Mouse (Mus musculus): Measurements from ENCODE around the gene Mtnr1b.

The Mtnr1b gene

GRCm38 (mm10) chr9:15874506-15875160, at the start of gene Mtnr1b:
Mtnr1b (minus strand) TSS chr9:15874556.
- no peak for DNase-seq

GRCm38 (mm10) chr9:15920271-15920670, 45.9 kb upstream of the Mtnr1b start:
- DNase-seq, result no peak

GRCm38 (mm10) chr9:15919373-15920005, 45.1 kb upstream of the Mtnr1b start:
- peak; percentile 25 for DNase-seq

- DNase-seq, result no peak
Measured at GRCm38 (mm10) chr9:15916600-15916999, 42.2 kb upstream of the Mtnr1b start.

GRCm38 (mm10) chr9:15912735-15913134, 38.4 kb upstream of the Mtnr1b start:
- no peak for DNase-seq

GRCm38 (mm10) chr9:15909397-15910113, 35.2 kb upstream of the Mtnr1b start:
- DNase-seq, result no peak

GRCm38 (mm10) chr9:15903948-15904750, 29.8 kb upstream of the Mtnr1b start:
- DNase-seq, result no peak

GRCm38 (mm10) chr9:15898112-15898511, 23.8 kb upstream of the Mtnr1b start:
- no peak for DNase-seq

GRCm38 (mm10) chr9:15886756-15887155, 12.4 kb upstream of the Mtnr1b start:
- no peak for DNase-seq

GRCm38 (mm10) chr9:15880754-15881153, 6.4 kb upstream of the Mtnr1b start:
- no peak for DNase-seq

GRCm38 (mm10) chr9:15880160-15880603, 5.8 kb upstream of the Mtnr1b start:
- DNase-seq, result peak; percentile 46

- DNase-seq, result no peak
Measured at GRCm38 (mm10) chr9:15870013-15870412, 4.3 kb downstream of the Mtnr1b start.

GRCm38 (mm10) chr9:15869456-15869855, 4.9 kb downstream of the Mtnr1b start:
- DNase-seq, result no peak

- DNase-seq, result no peak
Measured at GRCm38 (mm10) chr9:15866280-15867072, 7.9 kb downstream of the Mtnr1b start.

- no peak for DNase-seq
Measured at GRCm38 (mm10) chr9:15861402-15861801, 13.0 kb downstream of the Mtnr1b start.

GRCm38 (mm10) chr9:15850749-15851148, 23.6 kb downstream of the Mtnr1b start:
- DNase-seq, result no peak

- DNase-seq, result no peak
Measured at GRCm38 (mm10) chr9:15845390-15845789, 29.0 kb downstream of the Mtnr1b start.

GRCm38 (mm10) chr9:15844936-15845335, 29.4 kb downstream of the Mtnr1b start:
- peak; percentile 48 for DNase-seq

- no peak for DNase-seq
Measured at GRCm38 (mm10) chr9:15813002-15813911, 61.1 kb downstream of the Mtnr1b start.

GRCm38 (mm10) chr9:15804296-15804695, 70.1 kb downstream of the Mtnr1b start:
- DNase-seq, result no peak

GRCm38 (mm10) chr9:15802413-15803027, 71.8 kb downstream of the Mtnr1b start:
- DNase-seq, result no peak
